Mouse (Mus musculus) myocyte (in vitro differentiated cells): Measurements from ENCODE around the gene Mvb12b. TPM values are rescaled to one million over a fixed set of nuclear protein-coding genes. Genes with fewer than 3 reads are reported as not detected.

Experiments
- H3K27me3 ChIP-seq: one replicate; pipeline ENCODE4 v1.6.1; 2011; ENCODE audit not compliant: control insufficient read depth, insufficient read depth, insufficient read length
- H3K36me3 ChIP-seq: one replicate; pipeline ENCODE4 v1.6.1; 2011; ENCODE audit not compliant: control insufficient read depth, insufficient read depth
- H3K4me2 ChIP-seq: one replicate; pipeline ENCODE4 v1.6.1; 2011; ENCODE audit warnings: low read depth, control low read depth
- H3K4me3 ChIP-seq: one replicate; pipeline ENCODE4 v1.5.1; 2011; ENCODE audit warnings: mild to moderate bottlenecking, control low read depth, moderate library complexity
- H3K79me2 ChIP-seq: one replicate; pipeline ENCODE4 v1.6.1; 2011; ENCODE audit not compliant: control insufficient read depth, insufficient read depth
- H3ac ChIP-seq: one replicate; pipeline ENCODE4 v1.6.1; 2011; ENCODE audit not compliant: control insufficient read depth, insufficient read length
- CEBPB ChIP-seq: IDR thresholded peaks from 2 replicates; pipeline ENCODE4 v1.6.1; 2011; ENCODE audit warnings: mild to moderate bottlenecking, moderate library complexity; ENCODE audit not compliant: poor library complexity, insufficient read depth, severe bottlenecking
- E2F4 ChIP-seq: IDR thresholded peaks from one replicate; pipeline ENCODE4 v1.6.1; 2011; ENCODE audit warnings: mild to moderate bottlenecking, control low read depth, moderate library complexity; ENCODE audit not compliant: insufficient read depth
- MAX ChIP-seq: IDR thresholded peaks from one replicate; pipeline ENCODE4 v1.6.1; 2011; ENCODE audit warnings: low read depth, mild to moderate bottlenecking, control low read depth
- MYOD1 ChIP-seq, 3 experiments: IDR thresholded peaks; one replicate each; pipeline ENCODE4 v1.6.1; 2011; ENCODE audit warnings: control low read depth in 2 of 3, low read depth in 2 of 3, mild to moderate bottlenecking in 2 of 3, moderate library complexity in 1 of 3; ENCODE audit not compliant: insufficient read length in 2 of 3, control insufficient read depth in 1 of 3
- MYOG ChIP-seq, 3 experiments: IDR thresholded peaks; one replicate each; pipeline ENCODE4 v1.6.1; 2011; ENCODE audit warnings: control low read depth in 2 of 3, low read depth in 2 of 3, mild to moderate bottlenecking in 2 of 3; ENCODE audit not compliant: insufficient read length in 2 of 3, control insufficient read depth in 1 of 3, insufficient read depth in 1 of 3
- POLR2A ChIP-seq: IDR thresholded peaks from one replicate; pipeline ENCODE4 v1.6.1; 2011; ENCODE audit warnings: low read depth, mild to moderate bottlenecking, control low read depth, moderate library complexity; ENCODE audit not compliant: insufficient read length
- POLR2AphosphoS2 ChIP-seq: IDR thresholded peaks from one replicate; pipeline ENCODE4 v1.6.1; 2011; ENCODE audit warnings: low read depth, control low read depth; ENCODE audit not compliant: insufficient read length
- REST ChIP-seq: IDR thresholded peaks from one replicate; pipeline ENCODE4 v1.6.1; 2011; ENCODE audit warnings: mild to moderate bottlenecking, control low read depth, moderate library complexity; ENCODE audit not compliant: insufficient read depth, insufficient read length
- SRF ChIP-seq: IDR thresholded peaks from one replicate; pipeline ENCODE4 v1.6.1; 2011; ENCODE audit warnings: low read depth; ENCODE audit not compliant: control insufficient read depth, insufficient read length
- TCF12 ChIP-seq: IDR thresholded peaks from one replicate; pipeline ENCODE4 v1.6.1; 2011; ENCODE audit warnings: mild to moderate bottlenecking, control low read depth; ENCODE audit not compliant: poor library complexity, insufficient read depth, severe bottlenecking
- TCF3 ChIP-seq: IDR thresholded peaks from one replicate; pipeline ENCODE4 v1.6.1; 2011; ENCODE audit warnings: low read depth, control low read depth; ENCODE audit not compliant: insufficient read length
- USF1 ChIP-seq: IDR thresholded peaks from one replicate; pipeline ENCODE4 v1.6.1; 2011; ENCODE audit warnings: low read depth, mild to moderate bottlenecking, control low read depth, moderate library complexity
- polyA plus RNA-seq: library from polyadenylated mRNA; unstranded; fragments of >200 nt; fragmentation: generic; extraction: Trizol; gene quantifications from one replicate; pipeline ENCODE4 v1.2.1, GENCODE M21; 2012; ENCODE audit warnings: missing spikeins

Mvb12b gene
- polyA plus RNA-seq, 1 experiment, result 14.5 TPM

- no peaks in the 10 kb centered on the region for H3K79me2 ChIP-seq
- H3K4me3 ChIP-seq, result no peak overlapping the region
- H3ac ChIP-seq, result no peak overlapping the region
- H3K27me3 ChIP-seq, result no peaks in the 10 kb centered on the region
- H3K36me3 ChIP-seq, result no peaks in the 10 kb centered on the region
- no peak overlapping the region for H3K4me2 ChIP-seq
- TF ChIP-seq USF1, result no peak
Measured at GRCm38 (mm10) chr2:33801336-33801735, 86.4 kb downstream of the Mvb12b start.

- H3K4me2 ChIP-seq, result no peak overlapping the region
- no peak overlapping the region for H3K4me3 ChIP-seq
- no peaks in the 10 kb centered on the region for H3K36me3 ChIP-seq
- no peak overlapping the region for H3ac ChIP-seq
- H3K27me3 ChIP-seq, result no peaks in the 10 kb centered on the region
- TF ChIP-seq MYOD1 (IDR thresholded peaks at IDR 0.05; ENCODE audit: control insufficient read depth in 1 of 3, insufficient read length in 2 of 3, low read depth in 2 of 3) (no peak), SRF (no peak), POLR2A (no peak), MAX (no peak), USF1 (no peak), TCF12 (no peak), CEBPB (no peak), REST (no peak), MYOG (IDR thresholded peaks at IDR 0.05; ENCODE audit: control insufficient read depth in 1 of 3, insufficient read depth in 1 of 3, insufficient read length in 2 of 3, low read depth in 2 of 3) (no peak), E2F4 (no peak), POLR2AphosphoS2 (no peak), TCF3 (no peak)
- H3K79me2 ChIP-seq, result no peaks in the 10 kb centered on the region
Measured at GRCm38 (mm10) chr2:33800221-33800620, 87.5 kb downstream of the Mvb12b start.

- Histone ChIP-seq H3K27me3 (no peaks in the 10 kb centered on the region), H3K4me2 (no peak overlapping the region), H3K36me3 (no peaks in the 10 kb centered on the region), H3K4me3 (no peak overlapping the region), H3K79me2 (no peaks in the 10 kb centered on the region), H3ac (no peak overlapping the region)
- TF ChIP-seq MYOG (IDR thresholded peaks at IDR 0.05; ENCODE audit: control insufficient read depth in 1 of 3, insufficient read depth in 1 of 3, insufficient read length in 2 of 3, low read depth in 2 of 3), result no peak
- TF ChIP-seq TCF3, result no peak
- TF ChIP-seq USF1, result no peak
- no peak for TF ChIP-seq SRF
- TF ChIP-seq REST, result no peak
- no peak for TF ChIP-seq MYOD1 (IDR thresholded peaks at IDR 0.05; ENCODE audit: control insufficient read depth in 1 of 3, insufficient read length in 2 of 3, low read depth in 2 of 3)
Measured at GRCm38 (mm10) chr2:33795716-33796472, 91.9 kb downstream of the Mvb12b start.

- Histone ChIP-seq H3ac (no peak overlapping the region), H3K4me3 (no peak overlapping the region), H3K4me2 (no peak overlapping the region), H3K27me3 (no peaks in the 10 kb centered on the region), H3K36me3 (no peaks in the 10 kb centered on the region), H3K79me2 (no peaks in the 10 kb centered on the region)
- no peak for TF ChIP-seq MYOG (IDR thresholded peaks at IDR 0.05; ENCODE audit: control insufficient read depth in 1 of 3, insufficient read depth in 1 of 3, insufficient read length in 2 of 3, low read depth in 2 of 3)
- TF ChIP-seq USF1, result no peak
Measured at GRCm38 (mm10) chr2:33795001-33795580, 92.7 kb downstream of the Mvb12b start.

GRCm38 (mm10) chr2:33794483-33794882 lies 93.3 kb downstream of the Mvb12b start:
- H3K79me2 ChIP-seq, result no peaks in the 10 kb centered on the region
- H3K4me2 ChIP-seq, result no peak overlapping the region
- H3K36me3 ChIP-seq, result no peaks in the 10 kb centered on the region
- no peak overlapping the region for H3ac ChIP-seq
- H3K4me3 ChIP-seq, result no peak overlapping the region
- no peaks in the 10 kb centered on the region for H3K27me3 ChIP-seq
- TF ChIP-seq MAX, result no peak
- no peak for TF ChIP-seq MYOD1 (IDR thresholded peaks at IDR 0.05; ENCODE audit: control insufficient read depth in 1 of 3, insufficient read length in 2 of 3, low read depth in 2 of 3)
- no peak for TF ChIP-seq TCF3
- TF ChIP-seq POLR2AphosphoS2, result no peak
- TF ChIP-seq USF1, result no peak
- no peak for TF ChIP-seq POLR2A
- TF ChIP-seq REST, result no peak
- TF ChIP-seq MYOG (IDR thresholded peaks at IDR 0.05; ENCODE audit: control insufficient read depth in 1 of 3, insufficient read depth in 1 of 3, insufficient read length in 2 of 3, low read depth in 2 of 3), result no peak
- no peak for TF ChIP-seq CEBPB
- TF ChIP-seq E2F4, result no peak
- TF ChIP-seq TCF12, result no peak
- TF ChIP-seq SRF, result no peak
